Mouse (Mus musculus) midbrain, embryonic 16.5 days (tissue): Measurements from ENCODE around the gene Caprin2. TPM values are rescaled to one million over a fixed set of nuclear protein-coding genes. Genes with fewer than 3 reads are reported as not detected.
A peak's percentile ranks its signal among the peaks of the same experiment; 100 is the strongest.
"Not testable (repeated sequence)": the region's sequence is repeated elsewhere in the genome, so short reads cannot be mapped to it uniquely, and the experiment has no call there.

ENCODE experiments used
- ATAC-seq: fragments of 200-750 bp; cut with Nextera tagmentation; 2 replicates; pipeline ENCODE4 v1.8.0; 2017; ENCODE audit warnings: moderate TSS enrichment
- H3K27ac ChIP-seq: fragments of 300-500 bp; sonication (generic); 2 replicates; pipeline ENCODE4 v1.5.1; 2014; ENCODE audit warnings: mild to moderate bottlenecking, low read length, mixed read lengths
- H3K27me3 ChIP-seq: fragments of 300-500 bp; sonication (generic); 2 replicates; pipeline ENCODE4 v1.6.1; 2014; ENCODE audit warnings: low read depth, low read length, mixed read lengths; ENCODE audit not compliant: control insufficient read depth, insufficient read depth
- H3K36me3 ChIP-seq: fragments of 300-500 bp; sonication (generic); 2 replicates; pipeline ENCODE4 v1.6.1; 2014; ENCODE audit warnings: mild to moderate bottlenecking, low read length, moderate library complexity, mixed read lengths; ENCODE audit not compliant: control insufficient read depth, insufficient read depth
- H3K4me1 ChIP-seq: fragments of 300-500 bp; sonication (generic); 2 replicates; pipeline ENCODE4 v1.6.1; 2014; ENCODE audit warnings: mild to moderate bottlenecking, low read length, mixed read lengths; ENCODE audit not compliant: control insufficient read depth, insufficient read depth
- H3K4me2 ChIP-seq: fragments of 300-500 bp; sonication (generic); 2 replicates; pipeline ENCODE4 v1.6.1; 2014; ENCODE audit warnings: mild to moderate bottlenecking, low read length, mixed read lengths
- H3K4me3 ChIP-seq: fragments of 300-500 bp; sonication (generic); 2 replicates; pipeline ENCODE4 v1.5.1; 2014; ENCODE audit warnings: low read depth, mild to moderate bottlenecking, low read length, moderate library complexity, mixed read lengths
- H3K9ac ChIP-seq: fragments of 300-500 bp; sonication (generic); 2 replicates; pipeline ENCODE4 v1.6.1; 2014; ENCODE audit warnings: low read depth, low read length, mixed read lengths
- H3K9me3 ChIP-seq: fragments of 300-500 bp; sonication (generic); replicated peaks from 2 replicates; pipeline ENCODE4 v1.6.1; 2014; ENCODE audit warnings: mild to moderate bottlenecking, low read length, mixed read lengths; ENCODE audit not compliant: control insufficient read depth, poor library complexity, severe bottlenecking
- WGBS: fragments of 180-500 bp; shearing (Covaris S2); extraction: QIAGEN DNeasy Blood & Tissue Kit; methylation state at CpG from one replicate; pipeline ENCODE4 v1.1.7; 2014; 5-methylcytosine and 5-hydroxymethylcytosine counted together
- polyA plus RNA-seq: library from polyadenylated mRNA; unstranded; fragments of >200 nt; fragmentation: Nextera tagmentation; extraction: Ambion mirVana; gene quantifications from 2 replicates; pipeline ENCODE4 v1.2.1, GENCODE M21; 2015

Gene Caprin2
- 9.3 and 11.5 TPM in 2 replicates for polyA plus RNA-seq

- ATAC-seq, result peak; percentile 99
- under 1% methylated on average over 62 of the region's 65 CpGs for WGBS
- no peaks in the 10 kb centered on the region for H3K27me3 ChIP-seq
- peaks cover 9% of the 10 kb centered on the region for H3K4me1 ChIP-seq
- peak within 1 kb of the TSS; percentile 84 for H3K9ac ChIP-seq
- H3K36me3 ChIP-seq, result no peaks in the 10 kb centered on the region
- H3K9me3 ChIP-seq, result no peaks in the 10 kb centered on the region
- peak within 1 kb of the TSS; percentile 83 for H3K4me3 ChIP-seq
- peak within 1 kb of the TSS; percentile 85 for H3K27ac ChIP-seq
- peak within 1 kb of the TSS; percentile 95 for H3K4me2 ChIP-seq
Observed at GRCm38 (mm10) chr6:148895773-148896506, at the start of gene Caprin2. Caprin2 (minus strand) TSS chr6:148896237.

GRCm38 (mm10) chr6:148944767-148945508, 48.9 kb upstream of the Caprin2 start:
- peak overlapping the region; percentile 77 for H3K27ac ChIP-seq
- H3K27me3 ChIP-seq, result no peaks in the 10 kb centered on the region
- no peaks in the 10 kb centered on the region; the same call in 1 of the 2 replicates for H3K4me1 ChIP-seq
- under 1% methylated on average over 91 of the region's 92 CpGs for WGBS
- peak overlapping the region; percentile 82 for H3K9ac ChIP-seq
- peak overlapping the region; percentile 89 for H3K4me2 ChIP-seq
- H3K4me3 ChIP-seq, result peak overlapping the region; percentile 83
- no peaks in the 10 kb centered on the region for H3K36me3 ChIP-seq
- peak; percentile 61 for ATAC-seq
- H3K9me3 ChIP-seq, result no peaks in the 10 kb centered on the region

DNA sequence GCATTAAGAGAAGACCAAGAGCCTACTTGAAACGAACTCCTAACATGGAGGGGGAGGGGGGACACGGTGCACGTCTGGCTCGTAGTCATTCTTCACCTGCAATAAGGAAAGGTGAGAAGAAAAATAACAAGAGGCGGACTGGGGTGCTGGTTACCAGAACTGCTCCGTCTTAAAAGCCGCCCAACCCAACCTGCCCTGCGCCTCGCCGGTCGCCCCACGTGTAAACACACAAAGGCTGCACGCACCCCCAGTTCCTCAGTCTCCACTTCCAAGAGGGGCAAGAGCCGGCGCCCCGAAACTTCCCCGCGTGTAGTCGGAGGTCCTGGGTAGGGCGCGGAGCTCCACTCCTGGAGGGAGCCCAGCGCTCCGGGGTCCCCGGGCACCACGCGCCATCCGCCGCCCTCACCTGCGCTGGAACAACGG, 48.3 kb upstream of the Caprin2 start:
- Histone ChIP-seq H3K27ac (peak overlapping the region; percentile 77), H3K4me2 (peak overlapping the region; percentile 89), H3K9ac (peak overlapping the region; percentile 82), H3K27me3 (no peaks in the 10 kb centered on the region), H3K4me3 (peak overlapping the region; percentile 83), H3K36me3 (no peaks in the 10 kb centered on the region), H3K9me3 (no peaks in the 10 kb centered on the region), H3K4me1 (no peaks in the 10 kb centered on the region; the same call in 1 of the 2 replicates)
- ATAC-seq, result no peak; the same call in 1 of the 2 replicates
- 0% methylated on average over 25 of the region's 30 CpGs for WGBS

DNA sequence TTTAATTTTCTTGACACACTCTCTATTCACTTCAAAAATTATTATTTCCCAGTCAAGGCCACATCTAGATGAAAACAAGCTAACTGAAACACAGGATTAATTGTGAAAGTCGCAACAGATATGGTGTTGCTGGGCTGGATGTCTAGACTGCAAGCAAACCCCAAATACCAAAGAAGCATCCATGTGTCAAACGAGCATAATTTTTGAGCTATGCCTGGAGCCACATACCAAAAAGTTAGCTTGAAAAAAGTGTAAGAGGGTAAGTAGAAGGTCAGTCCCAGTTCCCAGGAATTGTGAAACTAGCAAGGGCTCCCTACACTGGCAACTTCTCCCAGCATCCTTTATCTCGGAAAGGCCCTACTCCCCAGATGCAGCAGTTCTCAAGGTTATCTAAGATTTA, 47.7 kb upstream of the Caprin2 start:
- Histone ChIP-seq H3K4me3 (peak overlapping the region; percentile 83; the same call in 1 of the 2 replicates), H3K27ac (no peak overlapping the region), H3K9ac (no peak overlapping the region), H3K36me3 (no peaks in the 10 kb centered on the region), H3K27me3 (no peaks in the 10 kb centered on the region), H3K4me2 (peak overlapping the region; percentile 89), H3K4me1 (no peaks in the 10 kb centered on the region; the same call in 1 of the 2 replicates), H3K9me3 (no peaks in the 10 kb centered on the region)
- no peak for ATAC-seq
- WGBS, result 8% methylated on average over 3 of the region's 3 CpGs

DNA sequence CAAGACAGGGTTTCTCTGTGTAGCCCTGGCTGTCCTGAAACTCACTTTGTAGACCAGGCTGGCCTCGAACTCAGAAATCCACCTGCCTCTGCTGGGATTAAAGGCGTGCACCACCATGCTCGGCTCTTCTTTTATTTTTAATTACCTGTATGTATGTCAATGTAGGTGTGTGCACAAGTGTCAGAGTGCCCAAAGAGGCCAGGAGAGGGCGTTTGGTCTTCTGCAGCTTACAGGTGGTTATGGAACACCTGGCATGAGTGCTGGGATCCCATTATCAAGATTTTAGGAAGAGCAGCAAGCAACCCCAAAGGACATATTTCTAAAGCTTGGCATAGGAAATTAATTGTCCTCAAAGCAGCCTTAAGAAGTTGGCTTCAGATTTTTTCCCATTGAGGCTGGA, 46.4 kb upstream of the Caprin2 start:
- no peaks in the 10 kb centered on the region for H3K9me3 ChIP-seq
- H3K36me3 ChIP-seq, result no peaks in the 10 kb centered on the region
- no peak for ATAC-seq
- 68% methylated on average over 4 of the region's 4 CpGs for WGBS
- H3K27me3 ChIP-seq, result no peaks in the 10 kb centered on the region
- no peak overlapping the region for H3K4me2 ChIP-seq
- H3K4me3 ChIP-seq, result no peak overlapping the region
- H3K9ac ChIP-seq, result no peak overlapping the region
- no peaks in the 10 kb centered on the region; the same call in 1 of the 2 replicates for H3K4me1 ChIP-seq
- no peak overlapping the region for H3K27ac ChIP-seq

DNA sequence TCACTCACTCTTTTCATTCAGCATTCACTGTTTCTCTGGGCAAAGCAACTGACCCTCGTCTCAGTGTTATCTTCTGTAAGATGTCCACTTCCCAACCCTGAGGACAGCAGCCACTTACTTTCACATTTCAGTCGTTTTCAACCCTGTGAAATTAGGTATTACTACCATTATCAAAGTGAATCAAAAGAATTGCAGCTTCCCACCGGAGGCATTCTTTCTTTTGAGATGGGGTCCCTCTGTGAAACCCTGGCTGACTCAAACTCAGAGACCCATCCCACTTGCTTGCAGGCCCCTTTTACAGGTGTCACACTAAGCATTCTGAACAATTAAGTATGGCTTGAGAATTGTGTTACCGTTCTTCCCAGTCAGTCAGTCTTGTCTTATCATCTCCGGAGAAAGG, 45.8 kb upstream of the Caprin2 start:
- Histone ChIP-seq H3K4me1 (no peaks in the 10 kb centered on the region; the same call in 1 of the 2 replicates), H3K9me3 (no peaks in the 10 kb centered on the region), H3K27me3 (no peaks in the 10 kb centered on the region), H3K27ac (no peak overlapping the region), H3K36me3 (no peaks in the 10 kb centered on the region), H3K4me3 (no peak overlapping the region), H3K9ac (no peak overlapping the region), H3K4me2 (no peak overlapping the region)
- no peak for ATAC-seq
- 44% methylated on average over 5 of the region's 5 CpGs for WGBS

GRCm38 (mm10) chr6:148940383-148940782, 44.3 kb upstream of the Caprin2 start:
- H3K4me3 ChIP-seq, H3K9ac ChIP-seq, H3K27ac ChIP-seq, H3K9me3 ChIP-seq, H3K27me3 ChIP-seq, ATAC-seq, H3K4me1 ChIP-seq, H3K4me2 ChIP-seq, H3K36me3 ChIP-seq: not testable (repeated sequence)
- WGBS, result 82% methylated on average over 2 of the region's 3 CpGs

- Histone ChIP-seq H3K4me3 (no peak overlapping the region), H3K9me3 (no peaks in the 10 kb centered on the region), H3K9ac (no peak overlapping the region), H3K27ac (no peak overlapping the region), H3K36me3 (no peaks in the 10 kb centered on the region), H3K4me1 (no peaks in the 10 kb centered on the region), H3K27me3 (no peaks in the 10 kb centered on the region), H3K4me2 (no peak overlapping the region)
- ATAC-seq, result no peak
- WGBS, result 69% methylated on average over 1 of the region's 1 CpGs
Observed at GRCm38 (mm10) chr6:148937693-148938092, 41.7 kb upstream of the Caprin2 start.
